Comparison of ENCODE assay signal across 7 mouse cellular contexts in genomic region chr1:172562641-172563464, GRCm38 (mm10). TPM values are rescaled to one million over a fixed set of nuclear protein-coding genes. Genes with fewer than 3 reads are reported as not detected.
A peak's percentile ranks its signal among the peaks of the same experiment; 100 is the strongest.
DNase-seq lines count a peak whose midpoint lies in the region; ATAC-seq lines count a peak whose summit lies in the region.

No protein-coding gene starts in this region.

- WGBS in embryonic facial prominence, embryonic 12.5 days = under 1% methylated on average over 66 of the region's 66 CpGs
- under 1% methylated on average over 66 of the region's 66 CpGs for WGBS in limb, embryonic 13.5 days
- under 1% methylated on average over 66 of the region's 66 CpGs for WGBS in midbrain, embryonic 14.5 days

- H3K27me3 ChIP-seq in embryonic facial prominence, embryonic 12.5 days = peaks cover 42% of the 10 kb centered on the region
- H3K27me3 ChIP-seq in limb, embryonic 13.5 days = peaks cover 51% of the 10 kb centered on the region
- H3K27me3 ChIP-seq in midbrain, embryonic 14.5 days (ENCODE audit: control insufficient read depth, insufficient read depth, low read length) = peaks cover 25% of the 10 kb centered on the region

- H3K27ac ChIP-seq in embryonic facial prominence, embryonic 12.5 days = no peak overlapping the region
- H3K27ac ChIP-seq in limb, embryonic 13.5 days = 0 out of 2 replicates have a peak overlapping the region, but pooled peaks have one; percentile 44
- peak overlapping the region; percentile 70 for H3K27ac ChIP-seq in midbrain, embryonic 14.5 days (replicated peaks; ENCODE audit: low read depth, low read length)

- H3K4me1 ChIP-seq in embryonic facial prominence, embryonic 12.5 days = peaks cover 11% of the 10 kb centered on the region
- peaks cover 13% of the 10 kb centered on the region for H3K4me1 ChIP-seq in limb, embryonic 13.5 days
- H3K4me1 ChIP-seq in midbrain, embryonic 14.5 days (ENCODE audit: control insufficient read depth, insufficient read depth, low read length) = no peaks in the 10 kb centered on the region

- no peaks in the 10 kb centered on the region for H3K36me3 ChIP-seq in embryonic facial prominence, embryonic 12.5 days
- H3K36me3 ChIP-seq in limb, embryonic 13.5 days = no peaks in the 10 kb centered on the region
- H3K36me3 ChIP-seq in midbrain, embryonic 14.5 days (ENCODE audit: control insufficient read depth, insufficient read depth, low read length) = no peaks in the 10 kb centered on the region

- DNase-seq in adrenal gland, postnatal 25 days = peak; percentile 79
- DNase-seq in heart, adult 9 months (ENCODE audit: low spot score in 2 of 2) = peak; percentile 70 to 76
- peak; percentile 73 to 76 for DNase-seq in kidney, adult 8-10 months
- DNase-seq in midbrain, embryonic 14.5 days = peak; percentile 90
- peak; percentile 54 to 66 for DNase-seq in spleen, adult 18-20 months

- H3K9ac ChIP-seq in embryonic facial prominence, embryonic 12.5 days = peak overlapping the region; percentile 62
- H3K9ac ChIP-seq in limb, embryonic 13.5 days = peak overlapping the region; percentile 76
- H3K9ac ChIP-seq in midbrain, embryonic 14.5 days (replicated peaks; ENCODE audit: low read length) = peak overlapping the region; percentile 77

- H3K4me3 ChIP-seq in embryonic facial prominence, embryonic 12.5 days = peak overlapping the region; percentile 60
- peak overlapping the region; percentile 67 for H3K4me3 ChIP-seq in limb, embryonic 13.5 days
- H3K4me3 ChIP-seq in midbrain, embryonic 14.5 days (replicated peaks; ENCODE audit: low read depth, low read length) = peak overlapping the region; percentile 64

- H3K9me3 ChIP-seq in embryonic facial prominence, embryonic 12.5 days = no peaks in the 10 kb centered on the region
- no peaks in the 10 kb centered on the region for H3K9me3 ChIP-seq in limb, embryonic 13.5 days
- no peaks in the 10 kb centered on the region for H3K9me3 ChIP-seq in midbrain, embryonic 14.5 days (ENCODE audit: control insufficient read depth, low read length)

- ATAC-seq in embryonic facial prominence, embryonic 12.5 days (ENCODE audit: insufficient number of reproducible peaks, insufficient read depth, low FRiP score, low TSS enrichment) = peak; percentile 82
- ATAC-seq in limb, embryonic 13.5 days (ENCODE audit: low FRiP score, low read depth) = peak; percentile 92
- ATAC-seq in midbrain, embryonic 14.5 days (ENCODE audit: low FRiP score, low TSS enrichment) = peak; percentile 88

- H3K4me2 ChIP-seq in embryonic facial prominence, embryonic 12.5 days (replicated peaks) = peak overlapping the region; percentile 98
- peak overlapping the region; percentile 94 for H3K4me2 ChIP-seq in limb, embryonic 13.5 days (replicated peaks)
- H3K4me2 ChIP-seq in midbrain, embryonic 14.5 days (ENCODE audit: low read length) = peak overlapping the region; percentile 96

RNA-seq across cellular contexts. Expression of gene Vsig8, which starts 7.1 kb away (rescaled TPM):
- total RNA-seq in adrenal gland, postnatal 25 days (2021) = 0.33 TPM in 1 of 2 replicates, not detected in the other
- 0.24 TPM in 1 of 2 replicates, not detected in the other for polyA plus RNA-seq in embryonic facial prominence, embryonic 12.5 days (2016; fragmentation: Nextera tagmentation; extraction: Ambion mirVana)
- polyA plus RNA-seq in limb, embryonic 13.5 days (2015; fragmentation: Nextera tagmentation; extraction: Ambion mirVana) = 0.33 TPM in 1 of 2 replicates, not detected in the other
- 0.22 TPM in 1 of 2 replicates, not detected in the other for polyA plus RNA-seq in midbrain, embryonic 14.5 days (2014; fragmentation: Nextera tagmentation; extraction: Ambion mirVana)

RNA-seq across cellular contexts. Expression of gene Slamf8, which starts 27.5 kb away (rescaled TPM):
- total RNA-seq in adrenal gland, postnatal 25 days (2021) = 0.24 TPM in 1 of 2 replicates, not detected in the other
- polyA plus RNA-seq in embryonic facial prominence, embryonic 12.5 days (2016; fragmentation: Nextera tagmentation; extraction: Ambion mirVana) = not detected in 2 replicates
- polyA plus RNA-seq in limb, embryonic 13.5 days (2015; fragmentation: Nextera tagmentation; extraction: Ambion mirVana) = 0.11 and 0.25 TPM in 2 replicates
- polyA plus RNA-seq in midbrain, embryonic 14.5 days (2014; fragmentation: Nextera tagmentation; extraction: Ambion mirVana) = 0.42 TPM in 1 of 2 replicates, not detected in the other

RNA-seq across cellular contexts. Expression of gene Fcrl6, which starts 39.5 kb away (rescaled TPM):
- not detected in 2 replicates for total RNA-seq in adrenal gland, postnatal 25 days (2021)
- 0.35 and 0.76 TPM in 2 replicates for polyA plus RNA-seq in embryonic facial prominence, embryonic 12.5 days (2016; fragmentation: Nextera tagmentation; extraction: Ambion mirVana)
- 1.0 and 1.3 TPM in 2 replicates for polyA plus RNA-seq in limb, embryonic 13.5 days (2015; fragmentation: Nextera tagmentation; extraction: Ambion mirVana)
- polyA plus RNA-seq in midbrain, embryonic 14.5 days (2014; fragmentation: Nextera tagmentation; extraction: Ambion mirVana) = 0.14 TPM in 1 of 2 replicates, not detected in the other

RNA-seq across cellular contexts. Expression of gene Cfap45, which starts 42.3 kb away (rescaled TPM):
- 1.3 TPM in 1 of 2 replicates, not detected in the other for total RNA-seq in adrenal gland, postnatal 25 days (2021)
- 0.95 and 1.1 TPM in 2 replicates for polyA plus RNA-seq in embryonic facial prominence, embryonic 12.5 days (2016; fragmentation: Nextera tagmentation; extraction: Ambion mirVana)
- 1.0 and 1.7 TPM in 2 replicates for polyA plus RNA-seq in limb, embryonic 13.5 days (2015; fragmentation: Nextera tagmentation; extraction: Ambion mirVana)
- polyA plus RNA-seq in midbrain, embryonic 14.5 days (2014; fragmentation: Nextera tagmentation; extraction: Ambion mirVana) = 1.9 and 2.2 TPM in 2 replicates
